16 mouse cellular contexts compared by ENCODE assay signal in the genomic region with DNA sequence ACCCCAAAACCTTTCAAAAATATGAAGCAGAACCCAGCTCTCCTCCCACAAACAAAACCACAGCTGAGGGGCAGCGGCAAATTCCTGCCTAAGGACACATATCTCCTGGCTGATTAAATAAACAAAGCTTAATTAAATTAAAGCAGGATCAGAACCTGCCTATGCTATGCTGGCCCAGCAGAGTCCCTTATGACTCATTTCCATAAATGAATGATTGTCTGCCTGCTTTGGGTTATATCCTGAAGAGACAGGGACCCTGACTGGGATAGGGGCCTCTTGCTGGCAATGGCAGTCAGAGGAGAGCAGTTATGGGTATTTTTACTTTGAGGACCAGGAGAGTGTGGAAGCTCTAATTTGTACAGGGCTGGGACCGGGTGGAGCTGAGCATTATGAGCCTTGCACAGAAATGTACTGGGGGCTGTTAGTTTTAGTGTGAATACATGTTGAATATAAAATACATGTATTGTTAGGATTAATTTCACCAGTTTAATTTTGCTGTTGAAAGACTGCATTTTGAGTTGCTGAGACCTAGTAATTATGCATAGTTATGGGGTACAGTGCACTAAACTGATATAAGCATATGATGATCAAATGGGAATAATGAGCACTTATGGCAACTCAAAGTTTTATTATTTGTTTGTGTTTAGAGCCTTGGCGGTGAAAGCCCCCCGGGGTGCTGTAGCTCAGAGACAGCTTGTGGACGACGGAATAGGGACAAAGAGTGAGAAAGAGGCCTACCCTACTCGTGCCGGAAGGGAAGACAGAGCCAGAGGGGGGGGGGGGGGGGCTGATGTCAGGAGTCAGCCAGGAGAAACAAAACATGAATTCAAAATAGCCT.
DNase-seq lines count a peak whose midpoint lies in the region; ATAC-seq lines count a peak whose summit lies in the region.
"Had no signal": no experiment of that assay in that cellular context is flagged by ENCODE, and none has a peak within 500 bp of the region (broad histone marks: within the 10 kb centered on the region; RNA-seq: fewer than 3 reads in every experiment).

No protein-coding gene starts in this region.

- no peak overlapping the region for H3K4me3 ChIP-seq in forebrain, embryonic 15.5 days
- H3K4me3 ChIP-seq in forebrain, embryonic 11.5 days (ENCODE audit: low read depth, low read length) = no peak overlapping the region
- H3K4me3 ChIP-seq in embryonic facial prominence, embryonic 13.5 days = no peak overlapping the region
- no peak overlapping the region for H3K4me3 ChIP-seq in midbrain, embryonic 11.5 days (ENCODE audit: low read depth, low read length)
- H3K4me3 ChIP-seq: limb, embryonic 12.5 days; liver, embryonic 15.5 days had no signal

- no peaks in the 10 kb centered on the region for H3K9me3 ChIP-seq in forebrain, embryonic 15.5 days
- H3K9me3 ChIP-seq in forebrain, embryonic 11.5 days (ENCODE audit: control insufficient read depth, low read length) = no peaks in the 10 kb centered on the region
- no peaks in the 10 kb centered on the region for H3K9me3 ChIP-seq in embryonic facial prominence, embryonic 13.5 days
- H3K9me3 ChIP-seq in midbrain, embryonic 11.5 days (ENCODE audit: control insufficient read depth, low read length) = no peaks in the 10 kb centered on the region
- H3K9me3 ChIP-seq: limb, embryonic 12.5 days; liver, embryonic 15.5 days had no signal

- H3K27ac ChIP-seq in forebrain, embryonic 15.5 days (replicated peaks) = no peak overlapping the region
- H3K27ac ChIP-seq in forebrain, embryonic 11.5 days (ENCODE audit: low read depth, low read length) = no peak overlapping the region
- peak overlapping the region; percentile 40 for H3K27ac ChIP-seq in embryonic facial prominence, embryonic 13.5 days
- no peak overlapping the region for H3K27ac ChIP-seq in midbrain, embryonic 11.5 days (ENCODE audit: low read depth, low read length)
- H3K27ac ChIP-seq: kidney, postnatal 0 days; limb, embryonic 12.5 days; liver, embryonic 15.5 days had no signal

- no peak overlapping the region for H3K9ac ChIP-seq in forebrain, embryonic 15.5 days (replicated peaks)
- H3K9ac ChIP-seq in forebrain, embryonic 11.5 days (ENCODE audit: low read length) = no peak overlapping the region
- H3K9ac ChIP-seq in embryonic facial prominence, embryonic 13.5 days = no peak overlapping the region
- H3K9ac ChIP-seq in midbrain, embryonic 11.5 days (ENCODE audit: low read length) = no peak overlapping the region
- H3K9ac ChIP-seq: limb, embryonic 12.5 days; liver, embryonic 15.5 days had no signal

- 29% methylated on average over 8 of the region's 8 CpGs for WGBS in forebrain, embryonic 15.5 days
- 40% methylated on average over 8 of the region's 8 CpGs for WGBS in forebrain, embryonic 11.5 days
- 47% methylated on average over 8 of the region's 8 CpGs for WGBS in embryonic facial prominence, embryonic 13.5 days
- 47% methylated on average over 8 of the region's 8 CpGs for WGBS in midbrain, embryonic 11.5 days

- H3K27me3 ChIP-seq in forebrain, embryonic 15.5 days = no peaks in the 10 kb centered on the region
- H3K27me3 ChIP-seq in forebrain, embryonic 11.5 days (ENCODE audit: control insufficient read depth, insufficient read depth, low read length) = no peaks in the 10 kb centered on the region
- H3K27me3 ChIP-seq in embryonic facial prominence, embryonic 13.5 days = no peaks in the 10 kb centered on the region
- no peaks in the 10 kb centered on the region for H3K27me3 ChIP-seq in midbrain, embryonic 11.5 days (ENCODE audit: control insufficient read depth, insufficient read depth, low read length)
- H3K27me3 ChIP-seq: limb, embryonic 12.5 days had no signal

- H3K4me2 ChIP-seq in forebrain, embryonic 15.5 days (replicated peaks) = no peak overlapping the region
- no peak overlapping the region for H3K4me2 ChIP-seq in forebrain, embryonic 11.5 days (ENCODE audit: low read depth, low read length, severe bottlenecking)
- 0 out of 2 replicates have a peak overlapping the region, but pooled peaks have one; percentile 7 for H3K4me2 ChIP-seq in embryonic facial prominence, embryonic 13.5 days
- no peak overlapping the region for H3K4me2 ChIP-seq in midbrain, embryonic 11.5 days
- H3K4me2 ChIP-seq: heart, embryonic 11.5 days; limb, embryonic 12.5 days; liver, embryonic 15.5 days had no signal

- H3K4me1 ChIP-seq in forebrain, embryonic 15.5 days = peaks cover 22% of the 10 kb centered on the region
- H3K4me1 ChIP-seq in forebrain, embryonic 11.5 days (replicated peaks; ENCODE audit: control insufficient read depth, insufficient read depth, low read length) = peaks cover 4% of the 10 kb centered on the region; the same call in 1 of the 2 replicates
- H3K4me1 ChIP-seq in embryonic facial prominence, embryonic 13.5 days = peaks cover 32% of the 10 kb centered on the region
- no peaks in the 10 kb centered on the region for H3K4me1 ChIP-seq in midbrain, embryonic 11.5 days (ENCODE audit: control insufficient read depth, insufficient read depth, low read length)

- H3K36me3 ChIP-seq in forebrain, embryonic 15.5 days = no peaks in the 10 kb centered on the region
- H3K36me3 ChIP-seq in forebrain, embryonic 11.5 days (ENCODE audit: control insufficient read depth, insufficient read depth, low read length) = no peaks in the 10 kb centered on the region
- no peaks in the 10 kb centered on the region for H3K36me3 ChIP-seq in embryonic facial prominence, embryonic 13.5 days
- no peaks in the 10 kb centered on the region for H3K36me3 ChIP-seq in midbrain, embryonic 11.5 days (ENCODE audit: control insufficient read depth, insufficient read depth, low read length)
- H3K36me3 ChIP-seq: limb, embryonic 12.5 days; liver, embryonic 15.5 days had no signal

- ATAC-seq in forebrain, embryonic 15.5 days (replicated peaks) = 0 out of 2 replicates have a peak, but pooled peaks have one; percentile 5
- ATAC-seq in forebrain, embryonic 11.5 days (replicated peaks; ENCODE audit: low FRiP score) = no peak
- peak; percentile 50; the same call in 1 of the 2 replicates for ATAC-seq in embryonic facial prominence, embryonic 13.5 days (ENCODE audit: insufficient number of reproducible peaks, insufficient read depth, low FRiP score, low TSS enrichment, low read depth)
- ATAC-seq in midbrain, embryonic 11.5 days (ENCODE audit: low FRiP score) = no peak

- no peak for DNase-seq in forebrain, embryonic 11.5 days (ENCODE audit: low spot score)
- DNase-seq in 3T3-L1 (ENCODE audit: low read depth, low spot score) = peak; percentile 2
- DNase-seq in midbrain, embryonic 11.5 days (ENCODE audit: low spot score, missing footprints) = peak; percentile 76
- DNase-seq in thymus, adult 18-20 months = no peak
- DNase-seq in spleen, adult 12 weeks (ENCODE audit: low spot score) = no peak
- no peak for DNase-seq in spleen, adult 18-20 months
- DNase-seq: adrenal gland, postnatal 14 days; B cell, adult 2 months; lung, postnatal 14 days; right cerebral cortex, postnatal 25 days had no signal

Comparison
In these comparisons a context has a peak if more than half of its experiments do, and no peak if none do; other contexts are left out.
1. ATAC-seq: peak in forebrain, embryonic 15.5 days (single experiment) and embryonic facial prominence, embryonic 13.5 days (single experiment); none in forebrain, embryonic 11.5 days (single experiment) and midbrain, embryonic 11.5 days (single experiment).
2. DNase-seq: peak in 3T3-L1 (single experiment) and midbrain, embryonic 11.5 days (single experiment); none in forebrain, embryonic 11.5 days (single experiment), thymus, adult 18-20 months (0 of 2), spleen, adult 12 weeks (single experiment) and spleen, adult 18-20 months (0 of 2).